Mouse (Mus musculus): ENCODE data around the gene Fam78b. TPM values are rescaled to one million over a fixed set of nuclear protein-coding genes. Genes with fewer than 3 reads are reported as not detected.

The Fam78b gene
- polyA plus RNA-seq, 1 experiment from 2014 or later: 1.5 TPM

DNA sequence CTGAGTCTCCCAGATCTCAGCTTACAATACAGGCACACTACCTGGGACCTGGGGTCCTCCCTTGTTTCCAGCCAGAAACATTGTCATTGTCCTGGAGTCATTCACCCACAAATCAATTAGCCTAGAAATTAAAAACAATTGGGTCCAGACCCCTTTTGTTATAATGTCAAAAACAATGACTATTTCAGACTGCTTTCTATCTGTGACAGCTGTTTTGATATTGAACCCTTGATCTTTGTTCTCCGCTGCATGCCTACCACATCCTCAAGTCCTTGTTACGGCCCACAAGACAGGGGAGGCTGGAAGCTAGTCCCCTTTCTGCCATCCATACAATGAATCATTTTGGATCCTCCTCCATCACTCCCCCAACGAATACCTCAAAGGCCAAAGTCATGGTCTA, 80.7 kb downstream of the Fam78b start:
- no peaks in the 10 kb centered on the region for H3K27me3 ChIP-seq (replicated peaks)
- no peak overlapping the region for H3K9ac ChIP-seq
- no peak overlapping the region for H3K4me3 ChIP-seq (replicated peaks)
- no peaks in the 10 kb centered on the region for H3K4me1 ChIP-seq (replicated peaks)
- 79% methylated on average over 3 of the region's 3 CpGs for WGBS
- H3K9me3 ChIP-seq: no peaks in the 10 kb centered on the region
- H3K4me2 ChIP-seq (replicated peaks): no peak overlapping the region
- H3K36me3 ChIP-seq: no peaks in the 10 kb centered on the region
- no peak overlapping the region for H3K27ac ChIP-seq
- no peak for ATAC-seq

DNA sequence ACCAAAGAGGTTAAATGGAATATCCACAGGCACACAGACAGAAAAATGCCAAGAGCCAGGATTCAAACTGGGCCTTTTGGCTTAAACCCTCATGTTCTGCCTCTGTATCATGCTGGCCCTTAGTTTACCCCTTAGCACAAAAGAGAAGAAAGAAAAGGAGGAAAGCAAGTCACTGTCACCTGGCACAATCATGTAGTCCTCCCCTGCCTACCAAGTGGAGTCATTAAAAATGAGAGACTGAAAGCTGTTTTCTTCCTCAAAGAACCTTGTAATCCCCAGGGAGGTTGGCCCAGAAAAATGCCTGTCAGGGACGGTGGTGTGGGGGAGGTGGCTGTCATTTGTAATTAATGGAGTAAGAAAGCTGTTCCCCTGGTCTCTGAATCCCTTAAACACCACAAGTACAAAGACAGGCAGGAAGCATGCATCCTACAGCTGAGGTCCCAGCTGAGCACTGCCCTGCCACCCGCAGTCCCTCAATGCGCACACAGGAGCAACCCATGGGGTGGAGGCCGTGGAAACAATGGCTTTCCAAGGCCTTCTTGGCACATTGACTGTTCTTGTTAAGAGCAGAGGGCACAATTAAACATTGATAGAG, 81.4 kb downstream of the Fam78b start:
- WGBS: 45% methylated on average over 4 of the region's 4 CpGs
- no peaks in the 10 kb centered on the region for H3K36me3 ChIP-seq
- no peak for ATAC-seq

DNA sequence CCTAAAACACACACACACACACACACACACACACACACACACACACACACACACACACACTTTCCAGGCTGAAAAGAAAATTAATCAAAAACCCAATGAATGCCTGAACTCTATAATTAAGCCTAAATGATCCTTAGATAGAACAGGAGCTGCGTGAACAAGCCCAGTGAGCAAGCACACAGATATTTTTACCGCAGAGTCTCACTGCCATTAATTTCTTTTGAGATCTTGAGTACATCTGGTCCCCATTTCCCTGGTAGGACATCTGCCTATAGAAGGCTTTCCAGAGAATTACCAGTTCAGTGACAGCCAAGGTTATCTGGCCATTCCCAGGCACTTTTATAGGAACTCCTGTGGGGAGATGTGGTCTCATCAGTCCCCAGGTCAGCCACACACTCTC, 82.0 kb downstream of the Fam78b start:
- ATAC-seq: no peak
- H3K27ac ChIP-seq: no peak overlapping the region
- no peaks in the 10 kb centered on the region for H3K9me3 ChIP-seq
- H3K4me3 ChIP-seq (replicated peaks): no peak overlapping the region
- no peak overlapping the region for H3K9ac ChIP-seq
- WGBS: 84% methylated on average over 2 of the region's 2 CpGs
- H3K27me3 ChIP-seq (replicated peaks): no peaks in the 10 kb centered on the region
- no peaks in the 10 kb centered on the region for H3K36me3 ChIP-seq
- no peak overlapping the region for H3K4me2 ChIP-seq (replicated peaks)
- H3K4me1 ChIP-seq (replicated peaks): no peaks in the 10 kb centered on the region

More for the DNA sequence above, 81.4 kb downstream of the Fam78b start:
- no peaks in the 10 kb centered on the region for H3K9me3 ChIP-seq
- H3K27ac ChIP-seq: no peak overlapping the region
- no peak overlapping the region for H3K4me2 ChIP-seq (replicated peaks)
- no peaks in the 10 kb centered on the region for H3K27me3 ChIP-seq (replicated peaks)
- no peaks in the 10 kb centered on the region for H3K4me1 ChIP-seq (replicated peaks)
- no peak overlapping the region for H3K9ac ChIP-seq
- H3K4me3 ChIP-seq (replicated peaks): no peak overlapping the region

DNA sequence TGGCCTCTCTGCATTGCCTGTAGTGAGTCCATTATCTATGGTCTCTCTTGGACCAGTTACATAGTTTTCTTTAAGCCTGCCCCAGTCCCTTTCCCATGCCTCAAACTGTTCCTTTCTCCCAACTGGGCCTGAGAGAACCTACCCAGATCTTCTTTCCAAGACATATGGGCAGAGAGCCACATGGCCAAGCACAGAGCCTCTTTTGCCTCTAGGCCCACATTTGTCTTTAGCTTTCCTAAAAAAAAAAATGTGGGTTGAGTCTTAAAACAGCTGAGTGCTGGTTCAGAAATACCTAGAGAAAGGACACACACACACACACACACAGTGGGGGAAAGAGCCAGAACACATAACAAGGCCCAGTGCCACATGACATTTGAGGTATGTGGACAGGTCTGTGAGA, 83.1 kb downstream of the Fam78b start:
- ATAC-seq: no peak
- Histone ChIP-seq H3K4me3 (replicated peaks) (no peak overlapping the region), H3K9ac (no peak overlapping the region), H3K4me2 (replicated peaks) (no peak overlapping the region), H3K4me1 (replicated peaks) (no peaks in the 10 kb centered on the region), H3K27me3 (replicated peaks) (no peaks in the 10 kb centered on the region), H3K36me3 (no peaks in the 10 kb centered on the region), H3K9me3 (no peaks in the 10 kb centered on the region), H3K27ac (no peak overlapping the region)

DNA sequence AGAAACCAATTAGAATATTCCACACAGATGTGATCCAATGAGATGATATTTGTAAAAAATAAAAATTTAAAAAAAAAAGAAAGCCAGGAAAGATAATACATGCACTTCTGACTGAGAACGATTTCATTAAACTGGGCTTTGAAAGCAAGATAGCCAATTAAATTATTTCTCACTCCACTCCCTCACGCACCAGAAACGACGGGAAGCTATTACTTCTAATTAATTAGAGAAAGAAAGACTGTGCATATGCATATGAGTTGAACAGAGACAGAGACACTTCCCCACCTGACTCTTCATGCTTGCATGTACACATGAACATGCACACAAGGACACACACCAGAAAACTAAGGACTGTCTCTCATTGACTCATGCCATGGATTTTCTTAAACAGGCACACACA, 84.2 kb downstream of the Fam78b start:
- Histone ChIP-seq H3K4me1 (replicated peaks) (no peaks in the 10 kb centered on the region), H3K27me3 (replicated peaks) (no peaks in the 10 kb centered on the region)

DNA sequence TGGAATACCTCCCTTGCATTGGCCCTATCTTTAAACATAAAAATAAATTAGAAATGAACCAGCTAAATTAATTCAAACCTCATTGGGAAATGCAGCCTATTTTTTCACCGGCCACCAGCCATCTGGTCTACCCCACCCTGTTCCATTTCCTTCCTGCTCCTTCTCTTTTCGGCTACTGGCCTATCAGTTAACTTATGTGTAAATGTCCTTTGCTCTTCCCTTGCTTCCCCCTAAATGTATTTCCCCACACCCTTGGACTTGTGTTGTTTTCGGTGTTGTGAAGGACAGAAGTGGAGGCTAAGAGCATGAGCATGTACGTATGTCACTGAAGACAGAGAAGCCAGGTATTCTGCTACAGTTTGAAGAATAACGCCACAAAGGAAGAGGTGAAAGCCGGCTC, 89.2 kb downstream of the Fam78b start:
- no peaks in the 10 kb centered on the region for H3K27me3 ChIP-seq (replicated peaks)
- 89% methylated on average over 6 of the region's 6 CpGs for WGBS
- no peak overlapping the region for H3K9ac ChIP-seq
- no peaks in the 10 kb centered on the region for H3K36me3 ChIP-seq
- H3K4me1 ChIP-seq (replicated peaks): no peaks in the 10 kb centered on the region
- ATAC-seq: no peak
- H3K27ac ChIP-seq: no peak overlapping the region
- no peak overlapping the region for H3K4me2 ChIP-seq (replicated peaks)
- H3K9me3 ChIP-seq: no peaks in the 10 kb centered on the region
- H3K4me3 ChIP-seq (replicated peaks): no peak overlapping the region

More for the DNA sequence above, 84.2 kb downstream of the Fam78b start:
- WGBS: 84% methylated on average over 4 of the region's 4 CpGs
- no peak overlapping the region for H3K9ac ChIP-seq
- H3K27ac ChIP-seq: no peak overlapping the region
- no peaks in the 10 kb centered on the region for H3K9me3 ChIP-seq
- no peak overlapping the region for H3K4me2 ChIP-seq (replicated peaks)
- H3K4me3 ChIP-seq (replicated peaks): no peak overlapping the region
- ATAC-seq: no peak
- H3K36me3 ChIP-seq: no peaks in the 10 kb centered on the region

DNA sequence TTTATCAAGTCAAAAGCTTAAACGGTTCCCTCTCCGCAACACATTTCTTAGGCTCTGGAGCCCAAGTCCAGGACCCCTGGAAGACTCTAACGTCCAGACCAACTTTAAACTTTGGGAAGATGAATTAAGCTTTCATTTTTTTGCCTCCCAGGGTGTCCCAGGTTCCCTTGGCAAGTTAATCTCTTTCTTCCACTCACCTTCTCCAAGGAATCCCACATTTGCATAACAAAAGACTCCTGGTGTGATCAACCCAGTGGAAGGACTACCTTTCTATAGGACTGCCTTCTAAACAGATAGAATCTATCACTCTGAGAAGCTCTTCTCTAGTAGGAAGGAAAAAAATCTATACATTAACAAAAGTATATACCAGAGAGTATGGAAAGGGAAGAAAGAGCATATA, 92.3 kb downstream of the Fam78b start:
- Histone ChIP-seq H3K9me3 (no peaks in the 10 kb centered on the region), H3K4me1 (replicated peaks) (no peaks in the 10 kb centered on the region), H3K27ac (no peak overlapping the region), H3K4me2 (replicated peaks) (no peak overlapping the region), H3K4me3 (replicated peaks) (no peak overlapping the region), H3K36me3 (no peaks in the 10 kb centered on the region), H3K27me3 (replicated peaks) (no peaks in the 10 kb centered on the region), H3K9ac (no peak overlapping the region)
- no peak for ATAC-seq
- 61% methylated on average over 3 of the region's 3 CpGs for WGBS

DNA sequence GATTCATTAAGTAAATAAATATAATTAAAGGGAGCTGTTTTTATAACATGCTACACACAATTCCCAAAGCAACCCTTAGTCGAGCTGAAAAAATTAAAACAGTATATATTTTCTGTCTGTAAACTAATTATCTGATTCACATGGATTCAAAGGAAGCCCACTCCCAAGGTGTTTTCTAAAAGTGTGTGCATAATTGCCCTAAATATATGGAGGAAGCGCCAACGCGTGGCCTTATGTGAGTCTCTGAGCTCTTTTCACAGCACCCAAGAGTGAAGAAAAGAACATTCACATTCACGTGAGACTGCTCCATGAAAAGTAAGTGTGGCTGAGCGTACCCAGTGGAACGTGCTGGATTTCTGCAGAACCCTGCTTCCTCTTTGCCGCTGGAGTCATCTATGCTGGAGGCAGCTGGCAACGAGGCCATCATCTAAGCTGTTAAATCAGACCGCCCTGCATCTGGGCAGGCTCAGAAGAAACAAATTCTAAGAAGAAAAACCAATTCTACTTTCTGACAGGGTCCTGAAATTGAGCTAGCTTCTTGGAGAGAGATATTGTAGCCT, 93.5 kb downstream of the Fam78b start:
- Histone ChIP-seq H3K27me3 (replicated peaks) (no peaks in the 10 kb centered on the region), H3K4me3 (replicated peaks) (no peak overlapping the region), H3K4me2 (replicated peaks) (no peak overlapping the region), H3K9ac (no peak overlapping the region), H3K9me3 (no peaks in the 10 kb centered on the region), H3K36me3 (no peaks in the 10 kb centered on the region), H3K27ac (no peak overlapping the region), H3K4me1 (replicated peaks) (no peaks in the 10 kb centered on the region)
- 88% methylated on average over 10 of the region's 10 CpGs for WGBS
- no peak for ATAC-seq

DNA sequence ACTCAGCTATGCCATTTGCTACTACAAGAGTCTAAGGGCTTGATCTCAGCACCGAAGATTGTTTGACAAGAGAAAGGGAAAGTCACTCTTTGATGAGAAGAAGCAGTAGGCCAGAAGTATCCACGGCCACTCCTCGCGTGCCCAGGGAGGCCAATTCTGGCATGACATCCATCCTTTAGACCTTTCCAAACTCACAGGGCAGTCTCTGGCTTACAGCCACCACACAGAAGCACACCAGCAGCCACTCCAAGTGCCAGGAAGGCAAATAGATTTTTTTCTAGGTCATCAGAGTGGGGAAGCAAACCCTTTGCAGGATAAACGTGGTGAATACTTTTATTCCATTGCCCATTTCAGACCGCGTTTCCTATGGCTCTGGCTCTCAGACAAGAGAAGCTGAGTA, 97.5 kb downstream of the Fam78b start:
- ATAC-seq: no peak
- no peak overlapping the region for H3K27ac ChIP-seq
- H3K9me3 ChIP-seq: no peaks in the 10 kb centered on the region
- H3K9ac ChIP-seq: no peak overlapping the region
- 85% methylated on average over 7 of the region's 7 CpGs for WGBS
- no peak overlapping the region for H3K4me3 ChIP-seq (replicated peaks)
- no peaks in the 10 kb centered on the region for H3K4me1 ChIP-seq (replicated peaks)
- H3K36me3 ChIP-seq: no peaks in the 10 kb centered on the region
- no peaks in the 10 kb centered on the region for H3K27me3 ChIP-seq (replicated peaks)
- H3K4me2 ChIP-seq (replicated peaks): no peak overlapping the region

DNA sequence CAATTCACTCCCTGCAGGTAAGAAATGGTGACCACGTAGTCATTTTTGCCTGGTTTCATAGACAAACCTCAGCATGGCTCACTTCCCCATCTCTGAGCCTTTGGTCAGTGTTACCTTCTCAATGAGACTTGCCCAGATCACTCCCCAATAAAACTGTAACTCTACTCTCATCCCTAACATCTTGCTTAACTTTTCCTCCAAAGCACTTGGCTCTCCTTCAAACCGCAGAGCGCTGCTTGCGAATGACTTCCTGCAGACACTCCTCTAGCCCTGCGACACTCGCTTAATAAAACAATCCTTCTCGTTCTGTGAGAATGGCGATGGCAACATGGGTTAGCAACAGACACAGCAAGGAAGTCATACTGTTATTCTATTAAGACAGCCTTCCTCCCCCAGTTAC, 100.8 kb downstream of the Fam78b start:
- ATAC-seq: no peak
- no peaks in the 10 kb centered on the region for H3K4me1 ChIP-seq (replicated peaks)
- no peak overlapping the region for H3K4me3 ChIP-seq (replicated peaks)
- WGBS: 70% methylated on average over 8 of the region's 8 CpGs
- H3K9ac ChIP-seq: no peak overlapping the region
- no peaks in the 10 kb centered on the region for H3K36me3 ChIP-seq
- H3K4me2 ChIP-seq (replicated peaks): no peak overlapping the region
- no peak overlapping the region for H3K27ac ChIP-seq
- no peaks in the 10 kb centered on the region for H3K9me3 ChIP-seq
- H3K27me3 ChIP-seq (replicated peaks): no peaks in the 10 kb centered on the region

DNA sequence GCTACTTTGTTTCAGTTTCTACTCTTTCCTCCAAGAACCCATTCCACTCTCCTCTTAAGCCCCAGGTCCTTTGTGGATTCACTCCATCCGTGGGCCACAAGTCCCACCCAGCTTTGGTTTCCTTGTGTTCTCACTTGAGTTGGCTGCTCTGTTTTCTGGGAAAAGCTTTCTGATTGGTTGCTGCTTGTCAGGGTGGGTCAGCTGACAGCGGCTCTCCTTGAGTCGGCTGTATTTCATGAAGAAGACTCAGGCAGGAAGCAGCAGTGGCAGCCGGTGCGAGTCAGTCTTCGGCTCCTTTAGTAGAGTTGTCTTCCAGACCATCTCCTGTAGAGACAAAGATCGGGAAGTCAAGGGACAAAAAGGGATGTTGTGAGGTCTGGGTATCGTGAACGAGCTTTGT, 101.3 kb downstream of the Fam78b start:
- H3K4me2 ChIP-seq (replicated peaks): no peak overlapping the region
- no peaks in the 10 kb centered on the region for H3K4me1 ChIP-seq (replicated peaks)
- H3K36me3 ChIP-seq: no peaks in the 10 kb centered on the region
- no peaks in the 10 kb centered on the region for H3K27me3 ChIP-seq (replicated peaks)
- H3K4me3 ChIP-seq (replicated peaks): no peak overlapping the region
- H3K27ac ChIP-seq: no peak overlapping the region
- 59% methylated on average over 9 of the region's 9 CpGs for WGBS
- no peak for ATAC-seq
- no peaks in the 10 kb centered on the region for H3K9me3 ChIP-seq
- no peak overlapping the region for H3K9ac ChIP-seq

DNA sequence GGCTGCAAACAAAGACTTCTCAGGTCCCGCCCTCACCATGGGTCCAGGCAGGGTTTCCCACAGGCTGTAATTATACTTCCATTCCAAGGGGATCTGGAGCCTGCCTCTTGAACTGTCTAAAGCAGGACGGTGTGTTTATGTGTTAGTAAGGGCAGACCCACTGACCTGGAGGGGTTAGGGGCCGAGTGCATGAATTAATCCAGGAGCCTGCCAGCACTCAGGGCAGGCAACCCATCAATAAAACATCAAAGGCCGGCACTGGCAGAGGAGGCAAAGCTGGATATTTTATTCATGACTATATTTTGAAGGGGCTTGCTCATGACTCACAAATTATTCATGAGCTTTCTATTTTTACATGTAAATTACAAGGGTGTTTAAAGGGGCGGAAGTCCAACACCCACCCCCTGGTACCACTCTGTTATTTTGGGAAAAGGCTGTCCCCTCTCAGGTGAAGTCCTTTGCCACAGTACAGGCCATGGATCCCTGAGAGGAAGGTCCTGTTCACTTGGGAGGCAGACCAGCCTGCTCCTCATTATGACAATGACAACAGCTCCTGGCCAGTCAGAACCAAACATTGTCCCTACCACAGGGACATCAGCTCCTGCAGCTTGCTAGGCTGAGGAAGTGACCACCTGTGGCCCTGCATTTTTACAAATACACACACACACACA, 103.9 kb downstream of the Fam78b start:
- no peaks in the 10 kb centered on the region for H3K4me1 ChIP-seq (replicated peaks)
- no peaks in the 10 kb centered on the region for H3K9me3 ChIP-seq
- H3K4me2 ChIP-seq (replicated peaks): no peak overlapping the region
- H3K27me3 ChIP-seq (replicated peaks): no peaks in the 10 kb centered on the region
- no peak for ATAC-seq
- no peaks in the 10 kb centered on the region for H3K36me3 ChIP-seq
- H3K27ac ChIP-seq: no peak overlapping the region
- no peak overlapping the region for H3K9ac ChIP-seq
- 33% methylated on average over 5 of the region's 5 CpGs for WGBS
- no peak overlapping the region for H3K4me3 ChIP-seq (replicated peaks)

DNA sequence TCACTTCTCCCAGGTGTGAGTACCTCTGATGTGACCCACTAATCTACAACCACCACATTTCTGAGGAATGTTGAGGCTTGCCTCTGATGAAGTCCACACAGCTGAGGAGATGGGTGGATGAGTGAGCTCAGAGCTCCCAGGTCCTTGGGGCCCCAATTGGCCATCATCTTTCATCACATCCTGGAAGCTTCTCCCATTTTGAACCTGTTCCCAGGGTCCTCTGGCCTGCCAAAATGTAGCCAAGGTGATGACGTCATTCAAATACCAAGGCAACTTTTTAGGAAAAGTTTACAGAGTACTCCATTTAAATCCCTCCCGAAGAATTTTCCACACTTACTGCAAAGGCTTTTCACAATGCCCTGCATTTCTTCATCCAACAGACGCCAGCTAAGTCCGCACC, 104.7 kb downstream of the Fam78b start:
- H3K4me3 ChIP-seq (replicated peaks): no peak overlapping the region
- H3K9me3 ChIP-seq: no peaks in the 10 kb centered on the region
- 72% methylated on average over 4 of the region's 4 CpGs for WGBS
- no peaks in the 10 kb centered on the region for H3K36me3 ChIP-seq
- no peak overlapping the region for H3K27ac ChIP-seq
- no peak for ATAC-seq
- no peaks in the 10 kb centered on the region for H3K4me1 ChIP-seq (replicated peaks)
- no peak overlapping the region for H3K4me2 ChIP-seq (replicated peaks)
- H3K27me3 ChIP-seq (replicated peaks): no peaks in the 10 kb centered on the region
- no peak overlapping the region for H3K9ac ChIP-seq

Measured in intestine, embryonic 15.5 days (tissue).